Mouse (Mus musculus): ENCODE results near the gene Rnf220.

The Rnf220 gene

DNA sequence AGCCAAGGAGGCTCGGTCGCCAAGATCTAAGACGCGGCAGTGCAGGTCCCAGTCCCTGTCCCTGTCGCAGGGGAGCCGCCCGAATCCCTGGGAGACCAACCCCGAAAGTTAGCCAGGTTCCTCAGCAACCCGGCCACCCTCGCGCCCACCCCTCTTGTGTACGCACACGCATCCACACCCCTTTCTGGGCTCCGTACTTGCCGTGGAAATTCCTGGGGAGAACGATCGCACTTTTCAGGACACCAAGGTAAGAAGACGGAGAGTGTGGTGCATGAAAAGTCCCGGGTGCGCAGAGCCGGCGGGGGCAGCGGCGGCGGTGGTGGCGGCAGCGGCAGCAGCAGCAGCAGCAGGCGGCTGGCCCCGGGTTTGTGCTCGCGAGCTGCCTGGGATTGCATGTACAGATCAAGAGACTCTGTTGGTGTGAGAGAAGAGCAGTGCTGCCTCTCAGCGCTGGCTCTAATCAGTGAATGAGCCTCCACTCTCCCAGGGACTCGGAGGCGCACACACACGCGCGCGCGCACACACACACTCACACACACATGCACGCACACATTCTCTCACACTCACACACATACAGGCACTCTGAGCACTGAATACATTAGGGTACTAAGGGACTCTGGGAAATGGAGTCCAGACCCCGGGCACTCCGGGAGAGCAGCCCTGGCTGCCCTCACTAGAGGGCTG lies at the start of gene Rnf220:
Rnf220 (minus strand) TSS at position 571 of the 684 bp plus-strand sequence.
- DNase-seq, result peak; percentile 35

- no peak for DNase-seq
Observed at GRCm38 (mm10) chr4:117546616-117547015, 49.8 kb upstream of the Rnf220 start.

GRCm38 (mm10) chr4:117545448-117545847 lies 48.6 kb upstream of the Rnf220 start:
- no peak for DNase-seq

GRCm38 (mm10) chr4:117540571-117540970 lies 43.7 kb upstream of the Rnf220 start:
- no peak for DNase-seq

- no peak for DNase-seq
Observed at GRCm38 (mm10) chr4:117539329-117539980, 42.6 kb upstream of the Rnf220 start.

- DNase-seq, result no peak
Observed at GRCm38 (mm10) chr4:117537002-117537401, 40.1 kb upstream of the Rnf220 start.

- no peak for DNase-seq
Observed at GRCm38 (mm10) chr4:117535496-117536200, 38.8 kb upstream of the Rnf220 start.

DNA sequence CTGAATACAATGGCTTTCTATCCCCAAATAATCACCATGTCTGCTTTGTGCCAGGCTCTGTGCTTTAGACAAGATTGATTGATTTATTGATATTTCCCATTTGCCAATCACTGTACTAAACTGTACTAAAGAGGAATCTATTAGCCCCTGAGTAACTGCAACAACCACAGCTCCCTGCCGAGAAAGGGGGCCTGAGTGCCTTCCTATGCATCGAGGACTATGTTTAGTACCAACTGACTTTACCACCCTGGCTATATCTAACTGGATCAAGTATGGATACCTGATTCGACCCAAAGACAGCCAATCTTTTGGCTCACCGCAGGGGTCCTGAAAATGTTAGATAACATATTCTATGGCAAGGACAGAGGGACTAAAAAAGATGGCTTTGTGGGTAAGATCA lies 33.0 kb upstream of the Rnf220 start:
- no peak for DNase-seq

DNA sequence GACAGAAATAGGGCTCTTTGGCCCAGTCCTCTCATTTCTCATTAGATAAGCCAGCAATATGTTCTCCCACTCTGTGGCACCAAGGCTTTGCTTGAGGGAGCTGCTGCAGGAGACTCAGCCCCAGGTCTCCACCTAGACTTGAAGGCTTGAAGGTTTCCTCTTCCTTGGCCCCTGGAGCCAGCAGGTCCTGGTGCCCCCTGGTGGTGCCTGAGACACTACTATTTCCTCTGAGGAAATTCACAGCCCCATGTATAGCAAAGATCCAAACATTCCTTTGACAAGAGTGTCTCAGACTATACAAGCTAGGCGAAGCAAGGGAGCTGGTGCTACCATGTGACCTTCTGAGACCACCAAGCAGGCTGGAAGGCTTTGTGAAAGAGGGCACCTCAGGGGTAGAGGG lies 31.1 kb upstream of the Rnf220 start:
- DNase-seq, result no peak

DNA sequence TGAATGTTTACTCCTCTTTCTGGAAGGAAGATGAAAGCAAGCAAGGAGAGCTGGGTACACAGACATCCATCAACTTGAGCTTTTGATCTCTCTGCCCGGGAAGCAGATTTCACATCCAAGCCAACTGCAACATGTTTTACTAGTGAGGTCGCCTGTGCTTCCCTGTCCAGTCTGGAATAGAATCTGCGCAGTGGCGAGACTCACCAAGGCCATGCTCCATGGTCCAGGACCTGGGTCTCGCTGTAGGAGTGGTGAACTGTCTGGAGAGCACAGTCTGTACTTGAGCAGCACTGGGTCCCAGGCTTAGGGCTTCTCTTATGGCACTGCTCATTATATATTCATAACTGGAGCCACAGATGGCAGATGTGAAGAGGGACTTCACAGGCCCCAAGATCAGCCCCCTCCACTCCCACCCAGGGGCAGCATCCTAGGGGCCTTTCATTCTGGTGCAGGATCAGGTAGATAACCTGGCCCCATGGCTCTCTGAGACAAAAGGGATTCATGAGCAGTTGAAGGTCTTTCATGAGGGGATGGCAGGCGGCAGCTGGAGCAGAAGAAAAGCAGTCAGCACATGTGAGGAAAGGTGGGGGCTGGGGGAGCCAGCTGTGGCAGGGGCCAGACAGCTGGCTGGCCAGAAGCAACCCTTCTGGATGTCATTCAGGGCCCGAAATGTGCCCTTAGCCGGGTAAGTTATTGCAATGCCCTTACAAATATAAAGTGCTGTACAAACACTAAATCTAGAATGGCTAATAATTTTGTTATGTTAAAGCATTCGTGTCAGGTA lies 30.5 kb upstream of the Rnf220 start:
- no peak for DNase-seq

DNA sequence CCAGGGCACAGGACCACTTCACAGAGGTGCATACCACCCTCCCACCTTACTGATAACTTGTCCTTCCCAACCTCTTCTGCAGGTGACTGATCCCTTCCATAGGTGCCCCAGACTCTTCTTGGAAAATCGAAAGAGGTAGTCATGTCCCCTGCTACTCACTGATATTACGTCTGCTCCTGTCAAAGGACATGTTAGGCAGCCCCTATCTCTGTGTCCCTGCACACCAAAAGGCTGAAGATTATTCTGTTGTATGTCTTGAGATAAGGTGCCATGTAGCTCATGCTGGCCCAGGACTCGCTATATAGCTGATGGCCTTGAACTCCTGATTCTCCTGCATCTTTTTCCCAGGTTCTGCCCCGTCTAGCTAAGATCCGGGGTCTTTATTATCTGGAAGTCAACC lies 29.1 kb upstream of the Rnf220 start:
- DNase-seq, result no peak

- DNase-seq, result no peak
Observed at GRCm38 (mm10) chr4:117521350-117521749, 24.5 kb upstream of the Rnf220 start.

- DNase-seq, result no peak
Observed at GRCm38 (mm10) chr4:117518246-117518645, 21.4 kb upstream of the Rnf220 start.

DNA sequence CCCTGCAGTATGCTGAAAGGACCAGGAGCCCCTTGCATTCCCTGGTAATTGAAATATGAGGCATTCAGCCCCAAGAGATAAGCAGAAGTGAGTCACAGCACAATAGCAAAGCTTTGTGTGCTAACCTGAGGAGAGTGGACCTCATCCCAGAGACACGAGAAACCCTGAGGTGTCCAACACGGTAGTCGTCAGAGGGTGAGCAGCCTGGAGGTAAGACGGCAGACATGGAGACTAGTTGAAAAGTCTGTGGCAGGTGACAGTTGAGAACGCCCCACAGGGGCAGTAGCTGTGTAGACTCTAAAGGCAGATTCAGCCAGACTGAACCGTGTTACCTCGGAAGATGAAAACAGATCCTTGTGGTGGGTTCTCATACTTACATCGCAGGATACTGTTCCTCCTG lies 2.2 kb upstream of the Rnf220 start:
- no peak for DNase-seq

DNA sequence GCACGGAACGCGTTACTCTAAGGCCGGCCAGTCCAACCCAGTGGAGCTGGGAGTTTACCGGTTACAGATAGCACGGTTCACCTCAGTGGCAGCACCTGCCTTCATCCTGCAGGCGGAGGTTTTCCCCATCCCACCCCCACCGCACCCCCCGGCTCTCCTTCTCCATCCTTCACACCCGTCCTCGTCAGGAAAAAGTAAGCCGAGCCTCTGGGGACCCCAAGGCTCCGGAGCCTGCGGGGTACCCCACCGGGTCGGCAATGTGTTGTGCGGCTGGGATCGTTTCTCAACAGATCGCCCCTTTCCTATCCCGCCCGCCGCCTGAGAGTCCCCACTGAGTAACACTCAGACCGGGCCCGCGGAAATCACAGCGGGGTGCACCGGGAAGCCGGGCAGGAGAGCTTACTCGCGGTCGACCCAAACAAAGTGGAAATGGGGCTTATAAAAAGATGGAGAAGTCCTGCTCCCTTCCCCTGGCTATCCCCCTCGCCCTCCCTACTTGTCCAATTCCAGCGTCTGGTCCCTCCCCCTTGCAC lies 917 bp downstream of the Rnf220 start:
- no peak for DNase-seq

DNA sequence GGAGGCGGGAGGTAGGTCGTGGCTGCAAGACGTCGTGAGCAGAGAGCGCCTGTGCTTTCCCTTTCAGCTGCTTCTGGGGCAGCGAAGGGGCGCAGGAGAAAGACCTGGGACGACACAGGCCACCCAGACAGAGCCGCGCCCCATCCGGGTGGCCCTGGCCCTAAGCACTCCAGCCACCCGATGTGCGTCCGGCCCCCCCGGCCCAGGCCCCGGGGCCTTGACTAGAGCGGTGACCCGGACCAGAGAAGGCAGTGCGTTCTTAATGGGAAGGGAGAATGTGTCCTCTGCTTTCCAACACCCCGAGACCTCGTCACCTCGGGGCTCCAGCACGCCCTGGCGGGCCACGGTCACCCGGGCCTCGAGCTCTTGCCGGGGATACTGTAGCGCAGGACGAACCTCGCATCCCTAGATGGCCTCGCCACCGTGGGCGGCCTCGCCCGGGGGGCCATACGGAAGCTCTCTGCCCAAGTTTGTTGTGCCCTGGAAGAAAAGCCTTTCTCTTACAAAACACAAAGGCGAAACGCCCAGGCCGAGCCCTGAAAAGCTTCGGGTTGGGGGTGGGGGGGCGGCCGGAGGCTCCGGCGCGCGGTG lies 1.8 kb downstream of the Rnf220 start:
- no peak for DNase-seq

DNA sequence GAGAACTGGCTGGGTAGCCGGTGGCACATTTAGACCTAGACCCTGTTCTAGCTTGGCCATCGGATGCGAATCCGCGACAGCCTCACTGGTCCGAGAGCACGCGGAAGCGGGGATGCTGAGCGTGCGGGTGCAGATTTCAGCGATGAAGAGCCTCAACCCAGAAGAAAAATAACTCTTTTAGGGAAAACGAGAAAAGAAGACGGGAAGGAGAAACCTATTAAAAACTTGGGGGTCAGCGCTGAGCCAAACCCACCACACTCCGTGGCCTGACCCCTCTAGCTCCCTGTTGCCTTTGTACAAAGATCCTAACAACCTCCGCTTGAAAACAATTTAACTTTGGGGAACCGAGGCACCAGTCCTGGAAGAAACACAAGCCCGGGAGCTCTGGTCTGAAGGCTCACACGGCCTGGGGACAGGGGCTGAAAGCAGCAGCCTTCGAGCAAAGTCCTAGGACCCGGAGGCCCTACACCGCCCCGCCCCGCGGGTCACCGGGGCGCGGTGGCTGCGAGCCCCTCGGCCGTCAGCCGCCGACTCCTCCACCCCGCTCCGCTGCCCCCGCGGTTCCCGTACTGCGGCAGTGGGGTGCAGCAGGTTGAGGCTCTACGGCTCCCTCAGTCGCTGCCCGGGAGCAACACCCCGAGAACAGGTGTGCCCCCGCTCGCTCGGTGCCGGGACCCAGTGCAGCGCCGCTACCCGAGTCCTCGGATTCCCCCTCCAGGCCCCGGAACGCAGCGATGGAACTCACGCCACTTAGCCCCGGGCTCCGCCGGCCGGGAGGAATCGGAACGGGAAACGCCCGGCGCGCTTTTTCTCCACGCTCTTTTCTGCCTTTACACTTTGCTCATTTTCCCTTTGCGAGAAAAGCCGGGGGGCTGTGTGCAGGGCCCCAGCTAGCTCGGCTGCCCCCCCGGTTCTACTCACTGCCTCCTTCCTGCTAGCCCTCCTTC lies 2.7 kb downstream of the Rnf220 start:
- DNase-seq, result no peak

DNA sequence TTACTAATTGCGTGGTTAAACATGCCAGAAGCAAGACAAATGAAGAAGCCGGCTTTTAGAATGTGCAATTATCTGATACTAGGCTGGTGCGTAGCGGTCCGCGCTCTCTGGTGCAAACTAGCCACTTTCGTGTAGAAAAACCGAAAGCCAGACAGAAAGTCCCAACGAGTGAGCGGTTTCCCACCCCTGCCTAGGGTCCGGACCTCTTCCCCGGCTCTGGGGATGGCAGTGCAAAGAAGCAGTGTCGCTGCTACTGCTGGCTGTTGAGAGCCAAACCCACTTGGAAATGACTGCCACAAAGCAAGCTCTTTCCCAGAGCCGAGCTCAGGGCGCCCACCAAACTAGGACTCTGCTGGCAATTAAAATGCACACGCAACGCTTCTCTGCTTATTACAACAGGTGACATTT lies 3.7 kb downstream of the Rnf220 start:
- no peak for DNase-seq

DNA sequence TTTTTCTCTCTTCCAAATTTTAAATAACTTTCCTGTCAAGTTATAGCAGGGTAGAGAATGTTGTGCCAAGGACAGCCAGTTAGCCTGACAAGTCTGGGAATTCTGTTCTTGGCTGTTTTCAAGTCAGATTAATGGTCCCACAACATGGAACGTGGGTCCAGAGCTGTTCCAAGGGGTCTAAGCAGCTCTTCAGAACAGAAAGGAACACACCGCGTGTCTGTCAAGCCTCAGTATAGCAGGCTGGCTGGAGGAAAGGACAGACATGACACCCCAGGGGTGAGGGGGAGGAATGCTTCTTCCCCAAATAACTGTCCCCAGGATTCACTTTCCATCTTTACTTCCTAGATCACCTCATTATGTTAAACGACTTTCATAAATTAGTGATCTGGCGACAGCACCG lies 5.0 kb downstream of the Rnf220 start:
- no peak for DNase-seq

DNA sequence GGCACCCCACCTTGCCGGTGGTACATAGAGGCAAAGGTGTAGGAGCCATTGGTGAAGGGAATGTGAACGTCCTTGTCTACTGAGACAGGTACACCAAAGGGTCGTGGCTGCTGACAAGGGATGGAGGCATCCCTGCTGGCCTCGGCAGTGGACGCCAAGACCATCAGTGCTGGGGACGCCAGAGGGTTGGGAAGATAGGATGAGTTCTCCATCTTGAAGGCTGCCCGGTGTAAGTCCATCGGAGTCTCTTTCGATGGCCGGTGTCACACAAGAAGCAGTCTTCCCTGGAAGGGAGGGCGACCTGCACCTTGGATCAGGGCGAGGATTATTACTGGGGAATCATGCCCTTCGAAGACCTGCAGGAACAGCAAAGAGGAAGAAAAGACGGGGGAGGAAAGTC lies 6.9 kb downstream of the Rnf220 start:
- DNase-seq, result no peak

- DNase-seq, result no peak
Observed at GRCm38 (mm10) chr4:117489566-117489965, 7.3 kb downstream of the Rnf220 start.
